Mouse (Mus musculus): Measurements from ENCODE around the gene Rab3il1. TPM values are rescaled to one million over a fixed set of nuclear protein-coding genes. Genes with fewer than 3 reads are reported as not detected.

The Rab3il1 gene
- polyA plus RNA-seq, 1 experiment from 2014 or later, result 35.7 TPM

GRCm38 (mm10) chr19:9987192-9987591 is 14.3 kb upstream of the Rab3il1 start:
- H3K4me3 ChIP-seq (ENCODE audit: low read depth, low read length), result no peak overlapping the region
- 51% methylated on average over 6 of the region's 6 CpGs for WGBS
- H3K9ac ChIP-seq (ENCODE audit: low read depth, low read length), result no peak overlapping the region
- 0 out of 2 replicates have a peak, but pooled peaks cover 2% of the 10 kb centered on the region for H3K4me1 ChIP-seq (replicated peaks; ENCODE audit: control insufficient read depth, insufficient read depth, low read length)
- H3K4me2 ChIP-seq (replicated peaks; ENCODE audit: low read depth, low read length), result no peak overlapping the region
- H3K27me3 ChIP-seq (ENCODE audit: control insufficient read depth, insufficient read depth, low read length), result no peaks in the 10 kb centered on the region
- H3K27ac ChIP-seq (ENCODE audit: low read depth, low read length), result no peak overlapping the region
- no peaks in the 10 kb centered on the region for H3K9me3 ChIP-seq (ENCODE audit: control insufficient read depth, low read length)
- no peak for DNase-seq (ENCODE audit: low spot score)
- H3K36me3 ChIP-seq (ENCODE audit: control insufficient read depth, insufficient read depth, low read length), result peaks cover 6% of the 10 kb centered on the region; the same call in 1 of the 2 replicates
- no peak for ATAC-seq (ENCODE audit: low FRiP score)

GRCm38 (mm10) chr19:9987593-9987992 is 13.9 kb upstream of the Rab3il1 start:
- no peaks in the 10 kb centered on the region for H3K27me3 ChIP-seq (ENCODE audit: control insufficient read depth, insufficient read depth, low read length)
- ATAC-seq (ENCODE audit: low FRiP score) (no peak), DNase-seq (ENCODE audit: low spot score) (no peak)

GRCm38 (mm10) chr19:9989171-9989883 is 12.1 kb upstream of the Rab3il1 start:
- WGBS, result 75% methylated on average over 17 of the region's 17 CpGs

More at GRCm38 (mm10) chr19:9987593-9987992, 13.9 kb upstream of the Rab3il1 start:
- Histone ChIP-seq H3K27ac (ENCODE audit: low read depth, low read length) (no peak overlapping the region), H3K9ac (ENCODE audit: low read depth, low read length) (no peak overlapping the region), H3K9me3 (ENCODE audit: control insufficient read depth, low read length) (no peaks in the 10 kb centered on the region), H3K4me3 (ENCODE audit: low read depth, low read length) (no peak overlapping the region), H3K36me3 (ENCODE audit: control insufficient read depth, insufficient read depth, low read length) (peaks cover 6% of the 10 kb centered on the region; the same call in 1 of the 2 replicates), H3K4me2 (replicated peaks; ENCODE audit: low read depth, low read length) (no peak overlapping the region), H3K4me1 (replicated peaks; ENCODE audit: control insufficient read depth, insufficient read depth, low read length) (0 out of 2 replicates have a peak, but pooled peaks cover 2% of the 10 kb centered on the region)

GRCm38 (mm10) chr19:9989884-9990256 is 11.6 kb upstream of the Rab3il1 start:
- DNase-seq (ENCODE audit: low spot score), result no peak
- Histone ChIP-seq H3K27ac (ENCODE audit: low read depth, low read length) (no peak overlapping the region), H3K9me3 (ENCODE audit: control insufficient read depth, low read length) (no peaks in the 10 kb centered on the region), H3K4me3 (ENCODE audit: low read depth, low read length) (no peak overlapping the region), H3K4me2 (replicated peaks; ENCODE audit: low read depth, low read length) (no peak overlapping the region), H3K36me3 (ENCODE audit: control insufficient read depth, insufficient read depth, low read length) (peaks cover 6% of the 10 kb centered on the region; the same call in 1 of the 2 replicates), H3K27me3 (ENCODE audit: control insufficient read depth, insufficient read depth, low read length) (no peaks in the 10 kb centered on the region), H3K4me1 (replicated peaks; ENCODE audit: control insufficient read depth, insufficient read depth, low read length) (no peaks in the 10 kb centered on the region), H3K9ac (ENCODE audit: low read depth, low read length) (no peak overlapping the region)
- no peak for ATAC-seq (ENCODE audit: low FRiP score)

More at GRCm38 (mm10) chr19:9989171-9989883, 12.1 kb upstream of the Rab3il1 start:
- Histone ChIP-seq H3K9me3 (ENCODE audit: control insufficient read depth, low read length) (no peaks in the 10 kb centered on the region), H3K9ac (ENCODE audit: low read depth, low read length) (no peak overlapping the region), H3K4me1 (replicated peaks; ENCODE audit: control insufficient read depth, insufficient read depth, low read length) (no peaks in the 10 kb centered on the region), H3K4me2 (replicated peaks; ENCODE audit: low read depth, low read length) (no peak overlapping the region), H3K4me3 (ENCODE audit: low read depth, low read length) (no peak overlapping the region), H3K27me3 (ENCODE audit: control insufficient read depth, insufficient read depth, low read length) (no peaks in the 10 kb centered on the region), H3K27ac (ENCODE audit: low read depth, low read length) (no peak overlapping the region), H3K36me3 (ENCODE audit: control insufficient read depth, insufficient read depth, low read length) (peaks cover 6% of the 10 kb centered on the region; the same call in 1 of the 2 replicates)
- DNase-seq (ENCODE audit: low spot score), result no peak
- ATAC-seq (ENCODE audit: low FRiP score), result no peak

- peak; percentile 21 for ATAC-seq (ENCODE audit: low FRiP score)
Observed at GRCm38 (mm10) chr19:9991304-9991703, 10.2 kb upstream of the Rab3il1 start.

GRCm38 (mm10) chr19:9992011-9992958 is 9.2 kb upstream of the Rab3il1 start:
- no peak overlapping the region for H3K27ac ChIP-seq (ENCODE audit: low read depth, low read length)
- ATAC-seq (ENCODE audit: low FRiP score) (peak; percentile 50), DNase-seq (ENCODE audit: low spot score) (no peak)
- H3K4me3 ChIP-seq (ENCODE audit: low read depth, low read length), result peak overlapping the region; percentile 25
- no peaks in the 10 kb centered on the region for H3K4me1 ChIP-seq (replicated peaks; ENCODE audit: control insufficient read depth, insufficient read depth, low read length)
- WGBS, result 46% methylated on average over 26 of the region's 26 CpGs
- H3K9me3 ChIP-seq (ENCODE audit: control insufficient read depth, low read length), result no peaks in the 10 kb centered on the region
- peak overlapping the region; percentile 41 for H3K4me2 ChIP-seq (replicated peaks; ENCODE audit: low read depth, low read length)
- peak overlapping the region; percentile 29 for H3K9ac ChIP-seq (ENCODE audit: low read depth, low read length)
- no peaks in the 10 kb centered on the region for H3K27me3 ChIP-seq (ENCODE audit: control insufficient read depth, insufficient read depth, low read length)
- no peaks in the 10 kb centered on the region for H3K36me3 ChIP-seq (ENCODE audit: control insufficient read depth, insufficient read depth, low read length)

More at GRCm38 (mm10) chr19:9991304-9991703, 10.2 kb upstream of the Rab3il1 start:
- DNase-seq (ENCODE audit: low spot score), result peak; percentile 86
- Histone ChIP-seq H3K27ac (ENCODE audit: low read depth, low read length) (no peak overlapping the region), H3K27me3 (ENCODE audit: control insufficient read depth, insufficient read depth, low read length) (no peaks in the 10 kb centered on the region), H3K4me2 (replicated peaks; ENCODE audit: low read depth, low read length) (no peak overlapping the region), H3K9ac (ENCODE audit: low read depth, low read length) (no peak overlapping the region), H3K4me3 (ENCODE audit: low read depth, low read length) (no peak overlapping the region), H3K4me1 (replicated peaks; ENCODE audit: control insufficient read depth, insufficient read depth, low read length) (no peaks in the 10 kb centered on the region), H3K36me3 (ENCODE audit: control insufficient read depth, insufficient read depth, low read length) (no peaks in the 10 kb centered on the region), H3K9me3 (ENCODE audit: control insufficient read depth, low read length) (no peaks in the 10 kb centered on the region)
- 20% methylated on average over 5 of the region's 5 CpGs for WGBS

- H3K27ac ChIP-seq (ENCODE audit: low read depth, low read length), result no peak overlapping the region
- 6% methylated on average over 17 of the region's 17 CpGs for WGBS
Observed at GRCm38 (mm10) chr19:9993036-9993656, 8.3 kb upstream of the Rab3il1 start.

GRCm38 (mm10) chr19:9997204-9998062 is 4.0 kb upstream of the Rab3il1 start:
- Histone ChIP-seq H3K27ac (ENCODE audit: low read depth, low read length) (no peak overlapping the region), H3K4me2 (replicated peaks; ENCODE audit: low read depth, low read length) (no peak overlapping the region), H3K9ac (ENCODE audit: low read depth, low read length) (no peak overlapping the region), H3K27me3 (ENCODE audit: control insufficient read depth, insufficient read depth, low read length) (no peaks in the 10 kb centered on the region), H3K4me3 (ENCODE audit: low read depth, low read length) (no peak overlapping the region), H3K9me3 (ENCODE audit: control insufficient read depth, low read length) (no peaks in the 10 kb centered on the region), H3K4me1 (replicated peaks; ENCODE audit: control insufficient read depth, insufficient read depth, low read length) (no peaks in the 10 kb centered on the region), H3K36me3 (ENCODE audit: control insufficient read depth, insufficient read depth, low read length) (no peaks in the 10 kb centered on the region)
- DNase-seq (ENCODE audit: low spot score) (no peak), ATAC-seq (ENCODE audit: low FRiP score) (no peak)
- WGBS, result 78% methylated on average over 12 of the region's 12 CpGs

More at GRCm38 (mm10) chr19:9993036-9993656, 8.3 kb upstream of the Rab3il1 start:
- no peaks in the 10 kb centered on the region for H3K4me1 ChIP-seq (replicated peaks; ENCODE audit: control insufficient read depth, insufficient read depth, low read length)
- peak overlapping the region; percentile 29 for H3K9ac ChIP-seq (ENCODE audit: low read depth, low read length)
- peak overlapping the region; percentile 41 for H3K4me2 ChIP-seq (replicated peaks; ENCODE audit: low read depth, low read length)
- ATAC-seq (ENCODE audit: low FRiP score), result peak; percentile 92
- H3K36me3 ChIP-seq (ENCODE audit: control insufficient read depth, insufficient read depth, low read length), result no peaks in the 10 kb centered on the region
- no peaks in the 10 kb centered on the region for H3K9me3 ChIP-seq (ENCODE audit: control insufficient read depth, low read length)
- peak; percentile 95 for DNase-seq (ENCODE audit: low spot score)
- H3K27me3 ChIP-seq (ENCODE audit: control insufficient read depth, insufficient read depth, low read length), result no peaks in the 10 kb centered on the region
- H3K4me3 ChIP-seq (ENCODE audit: low read depth, low read length), result peak overlapping the region; percentile 25

All from hindbrain, embryonic 11.5 days (tissue).